Comparison of ENCODE assay signal across 11 mouse cellular contexts in genomic region chr12:80440957-80441356, GRCm38 (mm10). TPM values are rescaled to one million over a fixed set of nuclear protein-coding genes. Genes with fewer than 3 reads are reported as not detected.
A peak's percentile ranks its signal among the peaks of the same experiment; 100 is the strongest.
DNase-seq lines count a peak whose midpoint lies in the region; ATAC-seq and TF ChIP-seq lines count a peak whose summit lies in the region.
"Had no signal": no experiment of that assay in that cellular context is flagged by ENCODE, and none has a peak within 500 bp of the region (broad histone marks: within the 10 kb centered on the region; RNA-seq: fewer than 3 reads in every experiment).

No protein-coding gene starts in this region.

- no peak overlapping the region for H3K27ac ChIP-seq in heart, postnatal 0 days (ENCODE audit: low read depth)
- no peak overlapping the region for H3K27ac ChIP-seq in lung, embryonic 14.5 days (ENCODE audit: low read depth)
- H3K27ac ChIP-seq: heart, embryonic 15.5 days had no signal

- TF ChIP-seq CTCF in heart, postnatal 0 days (IDR thresholded peaks at IDR 0.05; ENCODE audit: low read depth) = peak; percentile 34
- TF ChIP-seq CTCF in lung, embryonic 14.5 days (IDR thresholded peaks at IDR 0.05; ENCODE audit: low read depth) = peak; percentile 16; the same call in 1 of the 2 replicates
- peak; percentile 56 for TF ChIP-seq CTCF in Patski (IDR thresholded peaks at IDR 0.05)

- H3K9ac ChIP-seq in heart, postnatal 0 days (replicated peaks; ENCODE audit: low read depth, low read length) = no peak overlapping the region
- no peak overlapping the region for H3K9ac ChIP-seq in lung, embryonic 14.5 days
- H3K9ac ChIP-seq: heart, embryonic 15.5 days had no signal

- no peaks in the 10 kb centered on the region for H3K36me3 ChIP-seq in heart, postnatal 0 days (replicated peaks; ENCODE audit: control insufficient read depth, insufficient read depth, low read length)
- H3K36me3 ChIP-seq in lung, embryonic 14.5 days (ENCODE audit: insufficient read depth) = no peaks in the 10 kb centered on the region
- H3K36me3 ChIP-seq: heart, embryonic 15.5 days had no signal

- H3K4me2 ChIP-seq in heart, postnatal 0 days (ENCODE audit: low read depth, low read length) = no peak overlapping the region
- H3K4me2 ChIP-seq in lung, embryonic 14.5 days = no peak overlapping the region
- H3K4me2 ChIP-seq: heart, embryonic 15.5 days had no signal

- H3K9me3 ChIP-seq in heart, postnatal 0 days (replicated peaks; ENCODE audit: control insufficient read depth, low read length) = no peaks in the 10 kb centered on the region
- H3K9me3 ChIP-seq in lung, embryonic 14.5 days (ENCODE audit: low read depth, low read length) = no peaks in the 10 kb centered on the region
- H3K9me3 ChIP-seq: heart, embryonic 15.5 days had no signal

- H3K4me1 ChIP-seq in heart, postnatal 0 days (ENCODE audit: control insufficient read depth, insufficient read depth) = no peaks in the 10 kb centered on the region; the same call in 1 of the 2 replicates
- H3K4me1 ChIP-seq in lung, embryonic 14.5 days (ENCODE audit: insufficient read depth) = no peaks in the 10 kb centered on the region

- WGBS in heart, postnatal 0 days = 74% methylated on average over 2 of the region's 2 CpGs
- 66% methylated on average over 2 of the region's 2 CpGs for WGBS in lung, embryonic 14.5 days

- intact Hi-C loops in heart, postnatal 36 days (cut with DNase I) = no loop called here

- in situ Hi-C loops in Patski (cut with MboI; ENCODE audit: low pct_unique_long_range_greater_than_20kb) = no loop called here

- no peaks in the 10 kb centered on the region for H3K27me3 ChIP-seq in heart, postnatal 0 days (ENCODE audit: control insufficient read depth, insufficient read depth, low read length)
- no peaks in the 10 kb centered on the region for H3K27me3 ChIP-seq in lung, embryonic 14.5 days (ENCODE audit: insufficient read depth, low read length)
- H3K27me3 ChIP-seq in Patski = peaks cover 21% of the 10 kb centered on the region
- H3K27me3 ChIP-seq: heart, embryonic 15.5 days had no signal

- no peak overlapping the region for H3K4me3 ChIP-seq in heart, postnatal 0 days (ENCODE audit: low read depth, low read length)
- no peak overlapping the region for H3K4me3 ChIP-seq in lung, embryonic 14.5 days (ENCODE audit: low read depth, low read length)
- H3K4me3 ChIP-seq: heart, embryonic 15.5 days had no signal

- CTCF ChIA-PET in Patski (lab: Charles Lee) = no interaction called here

- no peak for DNase-seq in heart, postnatal 0 days (ENCODE audit: low spot score)
- no peak for DNase-seq in heart, postnatal 36 days
- DNase-seq in lung, embryonic 14.5 days = peak; percentile 13
- no peak for DNase-seq in lung, adult 18-20 months
- no peak for DNase-seq in Patski (ENCODE audit: low read depth, low spot score)
- peak; percentile 39 for DNase-seq in retina, embryonic 14.5 days (ENCODE audit: low spot score)
- DNase-seq: cerebellum, adult 11 months; right cerebral cortex, adult 18-20 months had no signal

- POLR2A ChIA-PET in Patski (lab: Charles Lee) = no interaction called here

- ATAC-seq in heart, postnatal 0 days (ENCODE audit: insufficient read depth, low read depth) = no peak
- ATAC-seq in lung, embryonic 14.5 days (ENCODE audit: insufficient read depth) = no peak
- no peak for ATAC-seq in Patski
- ATAC-seq in megakaryocyte, adult 5-6 weeks (ENCODE audit: poor library complexity, severe bottlenecking) = no peak
- ATAC-seq in erythroblast, adult 5-6 weeks (replicated peaks; ENCODE audit: low FRiP score, poor library complexity, severe bottlenecking) = no peak

- TF ChIP-seq EP300 in heart, postnatal 0 days (IDR thresholded peaks at IDR 0.05; ENCODE audit: low read depth) = no peak

RNA-seq across cellular contexts. Expression of gene Dcaf5, which starts 4.6 kb away (rescaled TPM):
- total RNA-seq in heart, postnatal 0 days (2014; rRNA removed; ENCODE audit: low replicate concordance) = 22.0 and 25.0 TPM in 2 replicates
- polyA plus RNA-seq in heart, postnatal 0 days (2015; fragmentation: Nextera tagmentation; extraction: Ambion mirVana) = 7.1 and 7.9 TPM in 2 replicates
- 10 to 100 TPM; 38.4 TPM for total RNA-seq in heart, postnatal 36 days (2021)
- 9.9 and 10.7 TPM in 2 replicates for polyA plus RNA-seq in lung, embryonic 14.5 days (2014; fragmentation: Nextera tagmentation; extraction: Ambion mirVana)
- polyA plus RNA-seq in Patski (2021) = 33.2 TPM
- total RNA-seq in megakaryocyte, adult 5-6 weeks (2015) = 8.5 and 9.5 TPM in 2 replicates
- 14.2 and 15.4 TPM in 2 replicates for total RNA-seq in megakaryocyte, adult 5-6 weeks (2017)
- 0.19 and 1.9 TPM in 2 replicates for total RNA-seq in erythroblast, adult 5-6 weeks (2015; ENCODE audit: low replicate concordance)
- 4.3 TPM in 2 replicates for total RNA-seq in erythroblast, adult 5-6 weeks (2017; ENCODE audit: low replicate concordance)

RNA-seq across cellular contexts. Expression of gene Exd2, which starts 21.9 kb away (rescaled TPM):
- total RNA-seq in heart, postnatal 0 days (2014; rRNA removed; ENCODE audit: low replicate concordance) = 11.2 and 32.5 TPM in 2 replicates
- polyA plus RNA-seq in heart, postnatal 0 days (2015; fragmentation: Nextera tagmentation; extraction: Ambion mirVana) = 6.8 and 7.7 TPM in 2 replicates
- 10 to 100 TPM; 12.8 to 14.4 TPM for total RNA-seq in heart, postnatal 36 days (2021)
- polyA plus RNA-seq in lung, embryonic 14.5 days (2014; fragmentation: Nextera tagmentation; extraction: Ambion mirVana) = 28.5 and 29.5 TPM in 2 replicates
- polyA plus RNA-seq in Patski (2021) = 17.1 TPM
- total RNA-seq in megakaryocyte, adult 5-6 weeks (2015) = 10.6 and 11.1 TPM in 2 replicates
- total RNA-seq in megakaryocyte, adult 5-6 weeks (2017) = 9.9 and 12.9 TPM in 2 replicates
- 1.7 and 1.9 TPM in 2 replicates for total RNA-seq in erythroblast, adult 5-6 weeks (2015; ENCODE audit: low replicate concordance)
- 3.1 and 4.2 TPM in 2 replicates for total RNA-seq in erythroblast, adult 5-6 weeks (2017; ENCODE audit: low replicate concordance)

Comparison
In these comparisons a context has a peak if more than half of its experiments do, and no peak if none do; other contexts are left out.
1. DNase-seq: peak in lung, embryonic 14.5 days (single experiment) and retina, embryonic 14.5 days (single experiment); none in heart, postnatal 0 days (single experiment), heart, postnatal 36 days (0 of 2), lung, adult 18-20 months (0 of 2) and Patski (single experiment).
2. Peak in every context shown above with its lines, with median percentiles within 50 percentile points of each other: CTCF ChIP-seq.